Mouse (Mus musculus) R1 (cell line): Measurements from ENCODE around the gene Taar8c.
"Not testable (repeated sequence)": the region's sequence is repeated elsewhere in the genome, so short reads cannot be mapped to it uniquely, and the experiment has no call there.

Experiments used
- DNase-seq: peaks from one replicate; pipeline ENCODE4 v3.0.0-alpha.2; 2018; ENCODE audit warnings: low read depth, low spot score

Gene Taar8c

DNA sequence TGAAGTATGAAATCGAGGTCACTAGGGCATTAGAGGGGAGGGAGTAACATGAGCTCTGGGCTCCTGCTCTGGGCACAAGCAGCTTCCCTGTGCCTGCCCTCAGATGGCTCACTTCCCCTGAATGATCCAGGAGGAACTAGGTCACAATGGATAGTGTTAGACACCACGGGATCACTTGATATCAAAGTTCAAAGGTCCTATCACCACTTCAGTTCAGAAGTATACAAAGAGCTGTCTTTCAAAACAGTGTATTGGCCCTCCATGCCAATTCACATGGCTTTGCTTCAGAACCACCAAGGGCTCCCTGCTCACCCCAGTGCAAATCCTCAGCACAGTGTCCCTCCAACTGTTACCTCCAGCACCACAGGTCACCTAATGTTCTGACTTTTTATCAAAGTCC lies 27.0 kb downstream of the Taar8c start:
- not testable (repeated sequence) for DNase-seq

DNA sequence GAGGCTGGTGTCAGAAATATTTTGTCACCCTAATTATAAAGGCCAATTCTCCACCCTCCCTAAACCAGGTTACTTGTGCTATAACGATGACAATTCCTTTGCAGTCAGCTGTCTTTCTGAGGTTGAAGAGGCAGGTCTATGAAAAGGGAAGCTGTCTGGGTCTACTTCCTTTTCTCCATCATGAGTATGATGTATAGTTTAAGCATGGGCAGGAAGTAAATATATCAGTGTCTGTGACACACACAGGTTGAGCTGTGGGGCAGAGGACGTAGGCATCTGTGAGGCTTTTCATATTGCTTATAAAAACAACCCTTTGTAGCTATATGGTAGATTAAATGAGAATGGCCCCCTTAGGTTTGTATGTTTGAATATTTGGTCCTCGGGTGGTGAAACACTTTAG lies 42.7 kb downstream of the Taar8c start:
- DNase-seq, result no peak

DNA sequence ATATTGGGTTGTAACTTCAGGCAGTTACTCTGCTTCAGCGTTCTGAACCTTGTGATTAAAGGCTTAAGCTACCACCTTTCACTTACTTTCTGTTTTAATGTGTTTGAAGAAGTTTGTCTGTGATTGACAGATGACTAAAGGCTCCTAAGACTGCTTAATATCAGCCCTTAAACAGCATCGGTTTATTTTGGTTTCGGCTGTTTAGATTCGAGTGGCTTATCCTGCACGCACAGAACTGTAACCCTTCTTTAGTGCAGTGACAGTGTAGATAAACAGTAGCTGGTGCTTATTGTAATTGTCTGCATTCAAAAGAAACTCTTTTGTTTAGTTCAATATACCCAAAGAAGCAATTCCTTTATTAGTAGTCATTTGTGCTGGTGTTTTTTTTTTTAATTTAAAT lies 49.7 kb downstream of the Taar8c start:
- DNase-seq, result no peak
